Mouse (Mus musculus) activated CD4-positive, CD25-positive, alpha-beta regulatory T cell (primary cell): ENCODE measurements around the gene 4932415D10Rik. TPM values are rescaled to one million over a fixed set of nuclear protein-coding genes. Genes with fewer than 3 reads are reported as not detected.

ENCODE experiments used
- polyA plus RNA-seq, 2 experiments: library from polyadenylated mRNA; unstranded; fragments of 100-300 nt; shearing (Covaris generic); gene quantifications; one replicate each; pipeline ENCODE4 v1.2.1; 2017

Gene 4932415D10Rik
- under 1 TPM in 1 of 2 experiments, not detected in 1; 0.25 TPM for polyA plus RNA-seq

GRCm38 (mm10) chr10:82316482-82316881 lies at the start of gene 4932415D10Rik:
Gene 4932415D10Rik (minus strand): TSS chr10:82316582.

GRCm38 (mm10) chr10:82354083-82355010 lies 38.0 kb upstream of the 4932415D10Rik start, which contains the start of gene Gm4924:
Gene Gm4924 (plus strand): TSS chr10:82354255.

GRCm38 (mm10) chr10:82240742-82241400 lies 75.5 kb downstream of the 4932415D10Rik start, which contains the start of gene Zfp938:
Gene Zfp938 (minus strand): TSS chr10:82241280.

Other genes starting within 250 kb of the 4932415D10Rik start
- 1 to 10 TPM; 6.5 to 6.7 TPM for gene BC024063, start 233.2 kb downstream of the 4932415D10Rik start, polyA plus RNA-seq
- gene AU041133, start 188.6 kb downstream of the 4932415D10Rik start, polyA plus RNA-seq: 10 to 100 TPM in 1 of 2 experiments, 1 to 10 TPM in 1; 7.4 to 11.4 TPM
- gene Zfp938, start 75.3 kb downstream of the 4932415D10Rik start, polyA plus RNA-seq: 10 to 100 TPM in 1 of 2 experiments, 1 to 10 TPM in 1; 8.5 to 11.0 TPM
- gene Gm4924, start 37.7 kb upstream of the 4932415D10Rik start, polyA plus RNA-seq: 1 to 10 TPM; 2.9 to 6.2 TPM
- gene Gm1553, start 176.0 kb upstream of the 4932415D10Rik start, polyA plus RNA-seq: not detected